Mouse (Mus musculus) thymus, adult 2 months (tissue): Measurements from ENCODE around the gene Commd4.

Experiments
- CTCF ChIP-seq: fragments of 200-500 bp; IDR thresholded peaks from 2 replicates; pipeline ENCODE4 v1.5.1; 2012; ENCODE audit warnings: mild to moderate bottlenecking, control low read depth, low read length, moderate library complexity, borderline replicate concordance; ENCODE audit not compliant: control insufficient read depth, poor library complexity, insufficient read depth; ENCODE audit errors: extremely low read depth
- POLR2A ChIP-seq: fragments of 200-500 bp; IDR thresholded peaks from 2 replicates; pipeline ENCODE4 v1.6.1; 2012; ENCODE audit warnings: mild to moderate bottlenecking, low read length, control low read depth, moderate library complexity; ENCODE audit not compliant: control insufficient read depth, poor library complexity, insufficient read depth; ENCODE audit errors: extremely low read depth

DNA sequence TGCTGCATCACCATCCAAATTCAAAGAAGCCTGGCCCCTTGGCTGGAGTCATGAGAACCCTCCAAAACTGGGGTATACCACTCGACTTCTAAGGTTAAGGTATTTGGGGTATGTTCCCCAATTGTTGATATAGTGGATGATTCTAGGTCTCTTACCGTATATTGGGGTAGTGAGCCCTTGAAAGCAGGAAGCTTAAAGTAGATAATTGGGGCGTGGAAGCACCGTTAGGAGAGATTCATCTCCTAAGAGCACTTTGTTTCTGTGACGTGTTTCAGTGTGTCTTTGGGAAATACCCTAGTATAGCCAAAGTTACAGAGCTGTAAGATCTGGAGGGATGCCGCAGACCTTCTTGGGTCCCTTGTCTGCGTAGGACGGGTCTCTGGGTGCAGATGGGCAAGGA lies 39.3 kb upstream of the Commd4 start:
- TF ChIP-seq CTCF: no peak
- no peak for TF ChIP-seq POLR2A
